Mouse (Mus musculus) heart, embryonic 12.5 days (tissue): ENCODE measurements around the gene Slc43a3. TPM values are rescaled to one million over a fixed set of nuclear protein-coding genes. Genes with fewer than 3 reads are reported as not detected.
"Not testable (repeated sequence)": the region's sequence is repeated elsewhere in the genome, so short reads cannot be mapped to it uniquely, and the experiment has no call there.

Experiments used
- ATAC-seq: fragments of 200-750 bp; cut with Nextera tagmentation; 2 replicates; pipeline ENCODE4 v1.8.0; 2017; ENCODE audit warnings: moderate TSS enrichment, moderate library complexity; ENCODE audit not compliant: insufficient number of reproducible peaks, low FRiP score
- H3K27ac ChIP-seq: fragments of 300-500 bp; sonication (generic); 2 replicates; pipeline ENCODE4 v1.5.1; 2016; ENCODE audit warnings: mild to moderate bottlenecking, moderate library complexity; ENCODE audit not compliant: poor library complexity, severe bottlenecking
- H3K27me3 ChIP-seq: fragments of 300-500 bp; sonication (generic); replicated peaks from 2 replicates; pipeline ENCODE4 v1.6.1; 2016; ENCODE audit warnings: mild to moderate bottlenecking, moderate library complexity
- H3K36me3 ChIP-seq: fragments of 300-500 bp; sonication (generic); 2 replicates; pipeline ENCODE4 v1.6.1; 2016; ENCODE audit warnings: mild to moderate bottlenecking, moderate library complexity
- H3K4me1 ChIP-seq: fragments of 300-500 bp; sonication (generic); replicated peaks from 2 replicates; pipeline ENCODE4 v1.6.1; 2016; ENCODE audit warnings: mild to moderate bottlenecking
- H3K4me2 ChIP-seq: fragments of 300-500 bp; sonication (generic); 2 replicates; pipeline ENCODE4 v1.6.1; 2016; ENCODE audit warnings: mild to moderate bottlenecking, moderate library complexity
- H3K4me3 ChIP-seq: fragments of 300-500 bp; sonication (generic); 2 replicates; pipeline ENCODE4 v1.5.1; 2016; ENCODE audit warnings: mild to moderate bottlenecking
- H3K9ac ChIP-seq: fragments of 300-500 bp; sonication (generic); 2 replicates; pipeline ENCODE4 v1.6.1; 2016; ENCODE audit warnings: mild to moderate bottlenecking, moderate library complexity
- H3K9me3 ChIP-seq: fragments of 300-500 bp; sonication (generic); replicated peaks from 2 replicates; pipeline ENCODE4 v1.6.1; 2016; ENCODE audit warnings: mild to moderate bottlenecking, moderate library complexity
- WGBS: fragments of 180-500 bp; shearing (Covaris S2); methylation state at CpG from one replicate; pipeline ENCODE4 v1.1.7; 2016; 5-methylcytosine and 5-hydroxymethylcytosine counted together
- polyA plus RNA-seq: library from polyadenylated mRNA; unstranded; fragments of >200 nt; fragmentation: Nextera tagmentation; extraction: Ambion mirVana; gene quantifications from 2 replicates; pipeline ENCODE4 v1.2.1, GENCODE M21; 2016

Gene Slc43a3
- 33.6 and 35.0 TPM in 2 replicates for polyA plus RNA-seq

DNA sequence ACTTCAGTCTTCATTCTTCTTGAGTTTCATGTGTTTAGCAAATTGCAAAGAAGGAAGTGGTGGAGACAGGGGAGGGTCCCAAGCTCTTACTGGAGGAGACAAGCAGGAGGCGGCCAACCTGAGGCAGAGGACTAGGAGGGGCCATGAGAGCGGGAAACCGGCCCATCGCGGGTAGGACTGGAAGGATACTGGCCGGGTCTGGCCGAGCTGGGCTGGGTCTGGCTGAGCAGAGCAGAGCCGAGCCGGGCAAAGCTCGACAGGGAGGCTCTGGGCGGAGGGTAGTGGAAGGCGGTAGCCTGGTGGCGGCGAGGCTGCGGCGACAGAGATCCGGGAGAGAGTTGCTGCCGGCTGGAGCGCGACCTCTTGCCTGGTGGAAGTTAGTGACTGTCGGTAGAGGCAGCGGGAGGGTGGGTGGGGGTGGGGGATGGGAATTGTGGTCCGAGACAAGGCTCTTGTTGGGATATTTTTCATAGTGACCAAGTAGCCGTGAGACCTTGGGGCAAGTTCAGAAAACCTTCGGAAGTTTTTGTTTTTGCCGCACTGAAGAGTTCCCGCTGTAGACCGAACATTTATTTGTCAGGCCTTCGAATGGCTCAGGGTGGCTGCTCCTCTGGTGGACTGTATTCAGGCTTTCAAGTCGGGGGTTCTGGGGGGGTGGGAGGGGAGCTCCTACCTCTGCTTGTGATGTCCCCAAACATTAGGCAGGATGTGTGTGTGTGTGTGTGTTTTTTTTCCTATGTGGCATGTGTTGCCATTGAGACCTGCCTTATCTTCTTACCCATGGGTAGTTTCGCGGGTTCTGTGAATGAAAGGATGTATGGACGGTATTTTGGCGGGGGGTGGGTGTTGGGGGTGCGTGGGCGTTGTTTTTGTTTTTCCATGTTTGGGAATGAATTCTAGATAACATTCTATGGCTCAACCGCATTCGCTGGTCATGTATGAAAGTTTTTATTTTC is at the start of gene Slc43a3:
Gene Slc43a3, plus strand, starts transcription at position 106 of the 956 bp plus-strand sequence.
- peak within 1 kb of the TSS; percentile 92 for H3K27ac ChIP-seq
- H3K27me3 ChIP-seq = no peaks in the 10 kb centered on the region
- H3K4me2 ChIP-seq = peak within 1 kb of the TSS; percentile 74
- H3K36me3 ChIP-seq = no peaks in the 10 kb centered on the region
- peak; percentile 87 for ATAC-seq
- H3K9ac ChIP-seq = peak within 1 kb of the TSS; percentile 81
- H3K4me1 ChIP-seq = peaks cover 16% of the 10 kb centered on the region
- peak within 1 kb of the TSS; percentile 54 for H3K4me3 ChIP-seq
- WGBS = 13% methylated on average over 38 of the region's 38 CpGs
- H3K9me3 ChIP-seq = no peaks in the 10 kb centered on the region

DNA sequence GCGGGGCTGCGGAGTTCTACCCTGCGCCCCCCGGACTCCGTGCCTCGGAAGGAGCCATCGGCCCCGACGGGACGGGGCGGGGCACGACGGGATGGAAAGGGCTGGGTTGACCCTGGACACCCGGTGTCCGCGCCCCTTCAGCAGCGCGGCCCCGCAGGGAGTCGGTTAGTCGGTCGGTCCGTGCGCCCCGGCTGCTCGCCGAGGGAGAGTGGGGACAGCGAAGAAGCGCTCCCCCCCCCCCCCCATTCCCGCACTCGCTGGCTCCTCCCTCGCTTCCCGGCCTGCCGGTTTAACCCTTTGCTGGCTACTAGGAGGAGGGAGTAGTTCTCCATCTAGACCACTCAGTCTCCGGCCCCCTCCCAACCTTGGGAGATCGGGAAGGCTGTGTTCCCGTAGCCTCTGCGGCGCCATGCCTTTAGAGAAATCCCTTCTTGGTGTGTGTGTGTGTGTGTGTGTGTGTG is 49.5 kb upstream of the Slc43a3 start:
- H3K4me2 ChIP-seq = peak overlapping the region; percentile 92
- peaks cover 88% of the 10 kb centered on the region for H3K27me3 ChIP-seq
- H3K4me3 ChIP-seq = peak overlapping the region; percentile 53
- no peak overlapping the region for H3K27ac ChIP-seq
- ATAC-seq = peak; percentile 16; the same call in 1 of the 2 replicates
- H3K9ac ChIP-seq = peak overlapping the region; percentile 26
- H3K4me1 ChIP-seq = peaks cover 46% of the 10 kb centered on the region
- no peaks in the 10 kb centered on the region for H3K36me3 ChIP-seq
- WGBS = 0% methylated on average over 29 of the region's 39 CpGs
- H3K9me3 ChIP-seq = no peaks in the 10 kb centered on the region

DNA sequence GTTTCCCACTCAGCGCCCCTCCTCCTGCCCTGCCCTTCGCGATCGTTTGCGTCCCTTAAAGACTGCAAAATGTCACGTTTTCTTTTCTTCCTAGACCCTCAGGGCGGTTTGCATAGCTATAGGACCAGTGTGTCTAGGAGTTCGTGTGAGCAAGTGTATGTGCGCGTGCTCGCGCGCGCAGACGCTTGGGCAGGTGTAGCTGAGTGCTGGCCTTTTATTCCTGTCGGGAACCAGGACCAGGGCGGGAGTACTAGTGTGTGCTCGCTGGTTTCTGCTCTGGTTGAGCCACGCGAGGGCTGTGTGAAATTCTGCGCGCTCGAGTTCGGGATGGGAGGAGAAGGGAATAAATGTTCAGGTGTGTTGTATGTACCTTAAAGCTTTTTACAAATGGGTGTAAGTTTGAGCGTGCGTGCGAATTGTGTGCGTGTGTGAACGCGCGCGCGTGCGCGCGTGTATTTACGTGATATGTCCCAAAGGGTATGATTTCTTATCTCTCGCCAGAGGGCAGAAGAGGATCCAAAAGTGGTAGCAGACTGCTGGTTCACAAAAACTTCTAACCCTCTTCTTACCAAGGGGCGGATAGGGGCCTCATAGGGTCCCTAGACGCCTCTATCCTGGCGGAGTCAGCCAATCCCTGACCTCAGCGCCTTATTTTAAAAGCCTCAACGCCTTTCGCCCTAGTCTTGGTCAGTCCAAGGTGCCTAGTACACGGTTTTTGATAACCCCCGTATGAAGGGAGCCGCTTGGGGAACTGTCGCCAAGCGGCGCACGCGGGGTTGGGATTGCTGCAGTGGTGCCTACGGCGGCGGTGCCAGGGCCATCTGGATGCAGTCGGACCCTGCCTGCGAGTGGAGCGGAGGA is 48.7 kb upstream of the Slc43a3 start:
- ATAC-seq = no peak
- Histone ChIP-seq H3K9me3 (no peaks in the 10 kb centered on the region), H3K4me1 (peaks cover 44% of the 10 kb centered on the region), H3K27ac (no peak overlapping the region), H3K4me2 (peak overlapping the region; percentile 92), H3K36me3 (no peaks in the 10 kb centered on the region), H3K9ac (0 out of 2 replicates have a peak overlapping the region, but pooled peaks have one; percentile 53), H3K27me3 (peaks cover 80% of the 10 kb centered on the region), H3K4me3 (peak overlapping the region; percentile 53)
- 1% methylated on average over 58 of the region's 58 CpGs for WGBS

DNA sequence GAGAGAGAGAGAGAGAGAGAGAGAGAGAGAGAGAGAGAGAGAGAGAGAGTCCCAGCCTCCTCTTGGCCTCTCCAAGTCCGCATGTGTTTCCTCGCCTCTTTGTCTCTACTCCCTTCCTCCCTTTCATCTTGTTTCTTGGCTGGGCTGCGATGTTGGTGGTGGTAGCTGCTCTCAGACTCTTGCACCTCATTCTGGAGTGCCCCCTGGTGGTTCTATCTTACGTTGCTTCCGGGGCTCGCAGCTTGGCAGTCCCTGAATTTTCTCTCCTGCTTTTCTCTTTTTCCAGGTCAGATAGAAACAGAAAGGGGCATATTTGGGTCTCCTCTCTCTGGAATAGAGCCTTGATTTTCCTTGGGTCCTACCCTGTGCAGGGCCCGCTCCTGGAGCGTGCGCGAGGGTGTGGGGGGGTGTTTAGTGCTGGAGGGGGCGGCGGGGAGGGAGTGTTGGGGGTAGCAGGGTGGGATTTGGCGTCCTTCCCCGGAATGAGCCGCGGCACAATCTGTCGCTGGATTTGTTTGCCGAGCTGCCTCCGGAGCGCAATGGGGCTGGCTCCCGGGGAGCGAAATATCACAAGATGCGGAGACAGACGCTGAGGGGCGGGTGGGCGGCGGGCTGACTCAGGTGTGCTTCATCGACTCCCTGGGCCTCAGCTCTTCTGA is 47.6 kb upstream of the Slc43a3 start:
- no peak for ATAC-seq
- Histone ChIP-seq H3K9ac (no peak overlapping the region), H3K27ac (no peak overlapping the region)

DNA sequence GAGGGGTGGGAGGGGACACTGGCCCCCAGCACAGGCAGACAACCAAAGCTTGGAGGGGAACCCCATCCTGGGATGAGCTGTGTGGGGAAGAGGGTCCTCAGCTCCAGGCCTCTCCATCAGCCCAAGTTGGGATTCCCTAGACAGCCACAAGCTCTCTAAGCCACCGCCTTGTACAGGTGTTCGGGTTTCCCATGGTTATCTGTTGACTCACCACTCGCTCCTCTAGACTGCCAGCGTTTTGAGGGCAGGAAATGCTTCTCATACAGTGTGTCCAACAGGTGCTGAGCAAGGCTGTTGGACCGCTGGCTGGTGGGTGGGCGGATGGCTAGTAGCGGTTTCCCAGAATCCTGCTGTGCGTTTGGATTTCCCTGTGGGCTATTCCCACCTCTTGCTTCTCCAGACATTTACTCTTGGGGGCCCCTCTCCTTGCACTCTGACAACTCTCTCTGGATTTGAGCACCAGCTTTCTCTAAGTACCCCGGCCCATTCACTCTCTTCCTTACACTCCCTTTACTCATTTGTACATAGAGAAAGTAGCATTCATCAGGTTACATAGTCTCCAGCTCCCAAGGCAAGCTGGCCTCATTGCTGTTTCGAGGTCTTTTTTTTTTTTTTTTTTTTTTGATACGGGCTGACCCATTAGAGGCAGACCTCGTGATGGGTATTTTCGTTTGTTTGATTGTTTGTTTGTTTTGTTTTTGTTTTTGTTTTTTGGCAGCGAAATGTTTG is 46.9 kb upstream of the Slc43a3 start:
- H3K36me3 ChIP-seq = no peaks in the 10 kb centered on the region
- H3K4me3 ChIP-seq = peak overlapping the region; percentile 53
- 10% methylated on average over 14 of the region's 14 CpGs for WGBS
- H3K27me3 ChIP-seq = peaks cover 71% of the 10 kb centered on the region
- H3K9ac ChIP-seq = no peak overlapping the region
- H3K4me1 ChIP-seq = peaks cover 32% of the 10 kb centered on the region
- no peak for ATAC-seq
- peak overlapping the region; percentile 92 for H3K4me2 ChIP-seq
- H3K27ac ChIP-seq = no peak overlapping the region
- no peaks in the 10 kb centered on the region for H3K9me3 ChIP-seq

More for the DNA sequence above, 47.6 kb upstream of the Slc43a3 start:
- Histone ChIP-seq H3K27me3 (peaks cover 78% of the 10 kb centered on the region), H3K4me3 (peak overlapping the region; percentile 53), H3K36me3 (no peaks in the 10 kb centered on the region), H3K4me1 (peaks cover 33% of the 10 kb centered on the region), H3K4me2 (peak overlapping the region; percentile 92), H3K9me3 (no peaks in the 10 kb centered on the region)
- 3% methylated on average over 28 of the region's 28 CpGs for whole genome bisulfite sequencing

DNA sequence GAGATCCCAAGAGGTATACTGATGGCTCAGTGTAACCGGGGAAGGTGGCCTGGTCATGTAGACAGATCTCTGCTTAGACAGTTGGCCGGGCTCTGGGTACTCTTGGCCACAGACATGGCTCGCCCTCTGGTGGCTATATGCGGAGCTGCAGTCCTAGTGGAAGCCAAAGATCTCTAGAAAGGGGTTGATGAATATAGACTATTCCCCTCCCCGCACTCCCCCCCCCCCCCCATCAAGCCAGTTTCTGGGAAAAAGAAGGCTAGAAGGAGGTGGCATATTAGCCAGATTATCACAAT is 46.4 kb upstream of the Slc43a3 start:
- peaks cover 32% of the 10 kb centered on the region for H3K4me1 ChIP-seq
- H3K4me3 ChIP-seq = no peak overlapping the region
- H3K36me3 ChIP-seq = no peaks in the 10 kb centered on the region
- 0% methylated on average over 5 of the region's 5 CpGs for WGBS
- ATAC-seq = peak; percentile 47
- H3K9me3 ChIP-seq = no peaks in the 10 kb centered on the region
- no peak overlapping the region for H3K4me2 ChIP-seq
- no peak overlapping the region for H3K9ac ChIP-seq
- no peak overlapping the region for H3K27ac ChIP-seq
- H3K27me3 ChIP-seq = peaks cover 66% of the 10 kb centered on the region

DNA sequence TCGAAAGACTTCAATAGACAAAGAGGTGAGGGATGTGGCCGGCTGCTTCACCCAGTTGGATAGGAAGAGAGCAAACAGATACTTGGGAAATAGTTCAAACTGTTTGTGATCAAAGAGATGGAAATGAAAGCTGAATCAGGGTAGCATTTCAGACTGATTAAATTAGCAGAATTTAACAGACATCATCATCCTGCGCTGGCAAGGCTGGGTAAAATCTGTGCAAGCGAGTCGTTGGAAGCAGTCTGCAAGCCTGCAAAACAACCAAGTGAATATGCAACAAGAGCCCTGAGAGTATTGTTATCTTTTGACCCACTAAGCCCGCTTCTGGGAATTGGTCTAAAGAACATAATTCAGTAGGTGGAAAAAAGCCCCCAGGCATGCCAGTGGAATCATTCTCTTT is 43.0 kb upstream of the Slc43a3 start:
- no peak for ATAC-seq
- Histone ChIP-seq H3K27ac (no peak overlapping the region), H3K4me3 (no peak overlapping the region), H3K9me3 (no peaks in the 10 kb centered on the region), H3K4me1 (peaks cover 10% of the 10 kb centered on the region), H3K9ac (no peak overlapping the region), H3K27me3 (peaks cover 32% of the 10 kb centered on the region), H3K4me2 (no peak overlapping the region), H3K36me3 (no peaks in the 10 kb centered on the region)
- 45% methylated on average over 6 of the region's 6 CpGs for WGBS

DNA sequence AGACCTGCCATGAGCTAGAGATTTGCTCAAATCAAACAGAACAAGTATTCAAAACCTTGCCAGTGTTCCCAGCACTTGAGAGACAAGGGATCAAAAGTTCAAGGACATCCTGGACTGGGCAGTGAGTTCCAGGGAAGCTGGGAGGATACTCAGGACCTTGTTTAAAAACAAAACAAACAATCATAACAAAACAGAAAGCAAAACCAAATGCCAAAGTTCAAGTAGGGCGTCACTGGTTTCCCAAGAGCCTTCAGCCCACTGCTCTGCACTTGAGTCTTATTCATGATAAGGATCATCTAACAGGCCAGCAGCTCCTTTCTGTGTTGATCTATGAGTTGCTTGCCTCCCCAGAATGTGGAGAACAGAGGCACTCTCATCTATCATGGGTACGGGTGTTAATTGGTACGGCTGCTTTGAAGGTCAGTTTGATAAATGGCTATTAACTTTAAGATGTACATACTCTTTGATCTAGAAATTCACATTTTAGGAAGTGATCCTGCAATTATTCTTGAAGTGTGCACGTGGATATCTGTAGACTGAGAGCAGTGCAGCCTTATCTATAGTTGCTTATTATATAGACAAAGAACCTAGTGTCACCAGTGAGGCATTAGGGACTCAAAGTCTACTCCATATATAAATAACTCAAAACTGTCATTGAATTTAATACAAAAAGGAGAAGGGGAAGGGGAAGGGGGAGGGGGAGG is 40.7 kb upstream of the Slc43a3 start:
- no peak for ATAC-seq
- H3K9ac ChIP-seq = no peak overlapping the region
- H3K27me3 ChIP-seq = peaks cover 15% of the 10 kb centered on the region
- H3K4me3 ChIP-seq = no peak overlapping the region
- 49% methylated on average over 4 of the region's 4 CpGs for WGBS
- no peak overlapping the region for H3K27ac ChIP-seq
- H3K36me3 ChIP-seq = no peaks in the 10 kb centered on the region
- no peak overlapping the region for H3K4me2 ChIP-seq
- no peaks in the 10 kb centered on the region for H3K4me1 ChIP-seq
- H3K9me3 ChIP-seq = no peaks in the 10 kb centered on the region

DNA sequence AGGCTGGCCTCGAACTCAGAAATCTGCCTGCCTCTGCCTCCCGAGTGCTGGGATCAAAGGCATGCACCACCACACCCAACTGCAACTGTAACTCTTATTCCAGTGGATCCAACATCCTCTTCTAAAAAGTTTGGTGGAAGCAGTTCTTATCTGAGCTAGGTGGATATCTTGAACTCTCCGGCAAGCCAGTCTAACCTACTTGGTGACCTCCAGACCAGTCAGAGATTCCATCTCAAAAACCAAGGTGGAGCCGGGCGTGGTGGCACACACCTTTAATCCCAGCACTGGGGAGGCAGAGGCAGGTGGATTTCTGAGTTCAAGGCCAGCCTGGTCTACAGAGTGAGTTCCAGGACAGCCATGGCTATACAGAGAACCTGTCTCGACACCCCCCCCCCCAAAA is 39.7 kb upstream of the Slc43a3 start:
- H3K4me2 ChIP-seq, H3K9me3 ChIP-seq, H3K36me3 ChIP-seq, H3K4me3 ChIP-seq, ATAC-seq, H3K9ac ChIP-seq, H3K27me3 ChIP-seq, H3K27ac ChIP-seq, H3K4me1 ChIP-seq: not testable (repeated sequence)
- WGBS = 78% methylated on average over 6 of the region's 6 CpGs

DNA sequence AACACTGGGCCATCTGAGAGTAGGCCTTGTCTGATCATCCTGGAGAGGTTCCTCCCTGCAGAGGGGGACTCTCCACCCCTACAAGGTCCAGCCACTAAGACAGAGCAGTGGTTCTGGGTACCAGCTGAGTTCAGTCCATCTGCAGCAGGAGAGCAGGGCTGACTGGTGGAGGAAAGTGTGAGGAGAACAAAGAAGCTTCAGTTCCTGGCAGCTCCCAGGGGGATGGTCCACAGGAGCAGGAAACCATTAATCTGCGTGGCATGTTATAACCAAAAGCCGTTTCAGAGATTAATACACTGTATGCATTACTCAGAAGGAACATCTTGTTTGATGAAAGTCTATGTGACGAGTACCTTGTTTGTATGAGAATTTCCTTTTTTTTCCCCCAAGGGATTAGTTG is 23.7 kb upstream of the Slc43a3 start:
- Histone ChIP-seq H3K4me2 (no peak overlapping the region), H3K27ac (no peak overlapping the region), H3K27me3 (no peaks in the 10 kb centered on the region), H3K4me1 (peaks cover 27% of the 10 kb centered on the region), H3K9ac (no peak overlapping the region), H3K4me3 (no peak overlapping the region), H3K36me3 (no peaks in the 10 kb centered on the region), H3K9me3 (no peaks in the 10 kb centered on the region)
- no peak for ATAC-seq
- 57% methylated on average over 3 of the region's 3 CpGs for WGBS
